Mouse (Mus musculus) monocyte, adult 5-6 weeks (primary cell): Measurements from ENCODE around the gene Strn4. TPM values are rescaled to one million over a fixed set of nuclear protein-coding genes. Genes with fewer than 3 reads are reported as not detected.

Experiments
- total RNA-seq: library from RNA; stranded (forward); fragments of 200-1000, 200-491, 200-594 nt; gene quantifications from 3 replicates; pipeline ENCODE4 v1.2.3, GENCODE M21; 2017

Strn4 gene
- total RNA-seq, 1 experiment from 2014 or later, result 71.5 TPM

Other genes with a start within 250 kb of the Strn4 start
- gene Arhgap35, start 200.9 kb upstream of the Strn4 start, total RNA-seq, result 6.5 to 9.8 TPM (median 8.2 TPM) in 3 replicates
- not detected in 3 replicates for gene Ceacam15, start 140.2 kb upstream of the Strn4 start, total RNA-seq
- not detected in 3 replicates for gene Ceacam9, start 94.0 kb upstream of the Strn4 start, total RNA-seq
- 59.7 to 77.7 TPM (median 69.6 TPM) in 3 replicates for gene Ap2s1, start 77.5 kb upstream of the Strn4 start, total RNA-seq
- 40.9 to 71.2 TPM (median 56.6 TPM) in 3 replicates for gene Slc1a5, start 34.5 kb upstream of the Strn4 start, total RNA-seq
- 9.6 to 15.3 TPM (median 10.6 TPM) in 3 replicates for gene Fkrp, start 843 bp downstream of the Strn4 start, total RNA-seq
- 13.1 to 26.6 TPM (median 15.6 TPM) in 3 replicates for gene Prkd2, start 27.0 kb downstream of the Strn4 start, total RNA-seq
- gene Dact3, start 59.4 kb downstream of the Strn4 start, total RNA-seq, result not detected in 3 replicates
- gene Gng8, start 75.9 kb downstream of the Strn4 start, total RNA-seq, result not detected in 3 replicates
- gene Ptgir, start 90.6 kb downstream of the Strn4 start, total RNA-seq, result 9.8 to 15.4 TPM (median 14.0 TPM) in 3 replicates
- gene Calm3, start 108.2 kb downstream of the Strn4 start, total RNA-seq, result 169 to 298 TPM (median 195 TPM) in 3 replicates
- 0.10 TPM in 1 of 3 replicates, not detected in the others for gene Pnmal2, start 128.8 kb downstream of the Strn4 start, total RNA-seq
- not detected in 3 replicates for gene Pnmal1, start 143.8 kb downstream of the Strn4 start, total RNA-seq
- 0.49 to 0.75 TPM (median 0.67 TPM) in 3 replicates for gene Gm42372, start 167.2 kb downstream of the Strn4 start, total RNA-seq
- 0.10 to 0.38 TPM in 2 of 3 replicates, not detected in the other for gene Ccdc8, start 176.8 kb downstream of the Strn4 start, total RNA-seq
- 25.8 to 48.8 TPM (median 35.1 TPM) in 3 replicates for gene Ppp5c, start 212.0 kb downstream of the Strn4 start, total RNA-seq
- gene Hif3a, start 246.5 kb downstream of the Strn4 start, total RNA-seq, result not detected in 3 replicates